Mouse (Mus musculus): ENCODE data around the gene Vps16. TPM values are rescaled to one million over a fixed set of nuclear protein-coding genes. Genes with fewer than 3 reads are reported as not detected.

Vps16 gene
- polyA plus RNA-seq, 1 experiment from 2014 or later = 83.2 TPM

GRCm38 (mm10) chr2:130469366-130469765, 45.2 kb downstream of the Vps16 start:
- H3K4me1 ChIP-seq (ENCODE audit: control insufficient read depth, insufficient read depth, low read length) = no peaks in the 10 kb centered on the region

GRCm38 (mm10) chr2:130469935-130470334, 45.8 kb downstream of the Vps16 start:
- Histone ChIP-seq H3K27me3 (ENCODE audit: control insufficient read depth, insufficient read depth, low read length) (no peaks in the 10 kb centered on the region), H3K27ac (ENCODE audit: low read length) (no peak overlapping the region), H3K36me3 (ENCODE audit: control insufficient read depth, insufficient read depth, low read length) (no peaks in the 10 kb centered on the region), H3K9me3 (replicated peaks; ENCODE audit: control insufficient read depth, low read length) (no peaks in the 10 kb centered on the region), H3K4me2 (ENCODE audit: low read depth, low read length) (no peak overlapping the region), H3K4me3 (replicated peaks; ENCODE audit: low read length) (no peak overlapping the region), H3K9ac (ENCODE audit: low read length) (no peak overlapping the region), H3K4me1 (ENCODE audit: control insufficient read depth, insufficient read depth, low read length) (0 out of 2 replicates have a peak, but pooled peaks cover under 1% of the 10 kb centered on the region)
- no peak for ATAC-seq (ENCODE audit: insufficient read depth, low FRiP score)
- 81% methylated on average over 2 of the region's 2 CpGs for WGBS

More at GRCm38 (mm10) chr2:130469366-130469765, 45.2 kb downstream of the Vps16 start:
- Histone ChIP-seq H3K4me3 (replicated peaks; ENCODE audit: low read length) (no peak overlapping the region), H3K27ac (ENCODE audit: low read length) (no peak overlapping the region), H3K36me3 (ENCODE audit: control insufficient read depth, insufficient read depth, low read length) (no peaks in the 10 kb centered on the region), H3K9me3 (replicated peaks; ENCODE audit: control insufficient read depth, low read length) (no peaks in the 10 kb centered on the region), H3K9ac (ENCODE audit: low read length) (no peak overlapping the region), H3K4me2 (ENCODE audit: low read depth, low read length) (no peak overlapping the region), H3K27me3 (ENCODE audit: control insufficient read depth, insufficient read depth, low read length) (no peaks in the 10 kb centered on the region)
- no peak for ATAC-seq (ENCODE audit: insufficient read depth, low FRiP score)
- WGBS = 58% methylated on average over 4 of the region's 4 CpGs

DNA sequence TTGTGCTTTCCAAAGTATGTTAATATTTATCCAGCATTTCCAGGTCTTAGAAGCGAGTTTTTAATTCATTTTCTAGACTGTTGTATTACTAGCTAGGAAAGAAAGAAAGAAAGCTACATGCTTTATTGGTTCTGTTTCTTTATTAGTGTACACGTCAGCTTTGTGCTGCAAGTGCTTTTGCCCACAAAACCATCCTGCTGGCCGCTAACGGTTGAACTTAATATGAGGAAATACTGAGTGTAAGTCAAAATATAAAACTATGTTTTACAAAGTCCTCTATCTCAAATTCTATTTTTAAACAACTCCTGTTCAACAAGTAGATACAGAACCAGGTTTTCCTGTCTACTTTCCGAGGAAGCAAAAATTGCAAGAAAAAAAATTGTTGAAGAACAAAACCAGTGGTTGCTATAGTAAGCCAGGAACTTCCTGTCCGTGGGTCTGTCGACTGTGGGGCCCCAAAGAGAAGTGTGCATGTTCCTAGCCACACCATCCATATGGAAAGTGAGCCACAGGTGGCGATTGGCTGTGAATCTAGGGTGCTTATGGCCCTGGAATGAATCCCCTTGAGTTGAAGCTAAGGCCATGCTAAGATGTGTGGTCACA, 48.9 kb downstream of the Vps16 start:
- Histone ChIP-seq H3K27ac (ENCODE audit: low read length) (no peak overlapping the region; the same call in 1 of the 2 replicates), H3K4me2 (ENCODE audit: low read depth, low read length) (no peak overlapping the region), H3K4me1 (ENCODE audit: control insufficient read depth, insufficient read depth, low read length) (0 out of 2 replicates have a peak, but pooled peaks cover 2% of the 10 kb centered on the region), H3K27me3 (ENCODE audit: control insufficient read depth, insufficient read depth, low read length) (no peaks in the 10 kb centered on the region), H3K36me3 (ENCODE audit: control insufficient read depth, insufficient read depth, low read length) (no peaks in the 10 kb centered on the region), H3K9me3 (replicated peaks; ENCODE audit: control insufficient read depth, low read length) (0 out of 2 replicates have a peak, but pooled peaks cover under 1% of the 10 kb centered on the region), H3K9ac (ENCODE audit: low read length) (no peak overlapping the region), H3K4me3 (replicated peaks; ENCODE audit: low read length) (no peak overlapping the region)
- ATAC-seq (ENCODE audit: insufficient read depth, low FRiP score) = no peak
- WGBS = 59% methylated on average over 8 of the region's 8 CpGs

DNA sequence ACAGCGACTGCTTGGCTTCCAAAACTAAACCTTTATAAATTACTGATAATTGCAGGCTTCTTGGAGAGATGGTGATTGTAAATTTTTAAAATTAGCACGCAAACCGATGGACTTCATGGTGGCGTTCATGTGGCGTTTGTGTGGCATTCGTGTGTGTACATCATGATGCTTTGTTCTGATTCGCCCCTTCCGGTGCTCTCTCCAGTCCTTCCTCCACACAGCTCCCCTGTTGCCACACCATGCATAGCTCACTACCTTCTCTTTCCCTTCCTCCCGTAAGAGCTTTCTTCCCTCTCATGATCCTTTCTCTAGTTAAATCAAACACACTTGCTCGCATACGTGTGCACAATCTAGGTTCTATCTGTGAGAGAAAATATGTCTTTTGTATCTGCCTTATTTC, 51.6 kb downstream of the Vps16 start:
- Histone ChIP-seq H3K9me3 (replicated peaks; ENCODE audit: control insufficient read depth, low read length) (0 out of 2 replicates have a peak, but pooled peaks cover 10% of the 10 kb centered on the region), H3K4me2 (ENCODE audit: low read depth, low read length) (no peak overlapping the region), H3K4me1 (ENCODE audit: control insufficient read depth, insufficient read depth, low read length) (0 out of 2 replicates have a peak, but pooled peaks cover 2% of the 10 kb centered on the region), H3K27me3 (ENCODE audit: control insufficient read depth, insufficient read depth, low read length) (no peaks in the 10 kb centered on the region), H3K4me3 (replicated peaks; ENCODE audit: low read length) (no peak overlapping the region), H3K36me3 (ENCODE audit: control insufficient read depth, insufficient read depth, low read length) (no peaks in the 10 kb centered on the region), H3K9ac (ENCODE audit: low read length) (no peak overlapping the region), H3K27ac (ENCODE audit: low read length) (no peak overlapping the region)
- WGBS = 94% methylated on average over 11 of the region's 11 CpGs
- ATAC-seq (ENCODE audit: insufficient read depth, low FRiP score) = no peak

- H3K4me1 ChIP-seq (ENCODE audit: control insufficient read depth, insufficient read depth, low read length) = 0 out of 2 replicates have a peak, but pooled peaks cover 2% of the 10 kb centered on the region
- no peaks in the 10 kb centered on the region for H3K36me3 ChIP-seq (ENCODE audit: control insufficient read depth, insufficient read depth, low read length)
- H3K27ac ChIP-seq (ENCODE audit: low read length) = no peak overlapping the region
- no peaks in the 10 kb centered on the region for H3K27me3 ChIP-seq (ENCODE audit: control insufficient read depth, insufficient read depth, low read length)
- H3K4me2 ChIP-seq (ENCODE audit: low read depth, low read length) = no peak overlapping the region
- ATAC-seq (ENCODE audit: insufficient read depth, low FRiP score) = no peak
- WGBS = 75% methylated on average over 6 of the region's 6 CpGs
- H3K4me3 ChIP-seq (replicated peaks; ENCODE audit: low read length) = no peak overlapping the region
- no peak overlapping the region for H3K9ac ChIP-seq (ENCODE audit: low read length)
- 0 out of 2 replicates have a peak, but pooled peaks cover 10% of the 10 kb centered on the region for H3K9me3 ChIP-seq (replicated peaks; ENCODE audit: control insufficient read depth, low read length)
Measured at GRCm38 (mm10) chr2:130476666-130477297, 52.6 kb downstream of the Vps16 start.

DNA sequence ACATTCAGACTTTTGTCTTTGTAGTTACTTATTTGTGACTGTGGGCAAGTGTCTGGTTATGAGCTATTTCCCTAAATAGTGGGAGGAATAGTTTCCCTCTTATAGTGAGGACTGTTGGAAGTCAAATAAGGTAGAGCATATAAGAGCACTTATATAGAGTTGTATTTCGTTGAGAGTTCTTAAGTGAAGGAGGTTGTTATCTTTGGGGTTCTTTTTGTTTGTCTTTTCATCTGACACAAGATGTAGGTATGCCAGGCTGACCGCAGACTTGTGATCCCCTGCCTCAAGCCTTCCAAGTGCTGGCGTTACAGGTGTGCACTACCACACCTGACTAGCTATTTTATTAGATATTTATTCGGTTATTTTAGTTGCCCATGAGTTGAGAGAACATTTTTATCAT, 58.0 kb downstream of the Vps16 start:
- 76% methylated on average over 4 of the region's 4 CpGs for WGBS
- Histone ChIP-seq H3K36me3 (ENCODE audit: control insufficient read depth, insufficient read depth, low read length) (no peaks in the 10 kb centered on the region), H3K4me1 (ENCODE audit: control insufficient read depth, insufficient read depth, low read length) (no peaks in the 10 kb centered on the region), H3K9me3 (replicated peaks; ENCODE audit: control insufficient read depth, low read length) (0 out of 2 replicates have a peak, but pooled peaks cover 10% of the 10 kb centered on the region), H3K4me2 (ENCODE audit: low read depth, low read length) (no peak overlapping the region), H3K9ac (ENCODE audit: low read length) (no peak overlapping the region), H3K4me3 (replicated peaks; ENCODE audit: low read length) (no peak overlapping the region), H3K27me3 (ENCODE audit: control insufficient read depth, insufficient read depth, low read length) (no peaks in the 10 kb centered on the region), H3K27ac (ENCODE audit: low read length) (no peak overlapping the region)
- ATAC-seq (ENCODE audit: insufficient read depth, low FRiP score) = no peak

- Histone ChIP-seq H3K27me3 (ENCODE audit: control insufficient read depth, insufficient read depth, low read length) (no peaks in the 10 kb centered on the region), H3K4me3 (replicated peaks; ENCODE audit: low read length) (no peak overlapping the region), H3K4me1 (ENCODE audit: control insufficient read depth, insufficient read depth, low read length) (no peaks in the 10 kb centered on the region), H3K36me3 (ENCODE audit: control insufficient read depth, insufficient read depth, low read length) (no peaks in the 10 kb centered on the region), H3K9ac (ENCODE audit: low read length) (no peak overlapping the region), H3K27ac (ENCODE audit: low read length) (no peak overlapping the region), H3K4me2 (ENCODE audit: low read depth, low read length) (no peak overlapping the region), H3K9me3 (replicated peaks; ENCODE audit: control insufficient read depth, low read length) (0 out of 2 replicates have a peak, but pooled peaks cover 10% of the 10 kb centered on the region)
- ATAC-seq (ENCODE audit: insufficient read depth, low FRiP score) = no peak
- WGBS = 83% methylated on average over 3 of the region's 3 CpGs
Measured at GRCm38 (mm10) chr2:130482700-130483099, 58.6 kb downstream of the Vps16 start.

- no peak overlapping the region for H3K27ac ChIP-seq (ENCODE audit: low read length)
- 0 out of 2 replicates have a peak, but pooled peaks cover 3% of the 10 kb centered on the region for H3K9me3 ChIP-seq (replicated peaks; ENCODE audit: control insufficient read depth, low read length)
- H3K36me3 ChIP-seq (ENCODE audit: control insufficient read depth, insufficient read depth, low read length) = no peaks in the 10 kb centered on the region
- H3K27me3 ChIP-seq (ENCODE audit: control insufficient read depth, insufficient read depth, low read length) = no peaks in the 10 kb centered on the region
- 88% methylated on average over 1 of the region's 1 CpGs for WGBS
- no peak overlapping the region for H3K4me3 ChIP-seq (replicated peaks; ENCODE audit: low read length)
- no peak for ATAC-seq (ENCODE audit: insufficient read depth, low FRiP score)
- H3K9ac ChIP-seq (ENCODE audit: low read length) = no peak overlapping the region
- no peak overlapping the region for H3K4me2 ChIP-seq (ENCODE audit: low read depth, low read length)
- no peaks in the 10 kb centered on the region for H3K4me1 ChIP-seq (ENCODE audit: control insufficient read depth, insufficient read depth, low read length)
Measured at GRCm38 (mm10) chr2:130484206-130484605, 60.1 kb downstream of the Vps16 start.

DNA sequence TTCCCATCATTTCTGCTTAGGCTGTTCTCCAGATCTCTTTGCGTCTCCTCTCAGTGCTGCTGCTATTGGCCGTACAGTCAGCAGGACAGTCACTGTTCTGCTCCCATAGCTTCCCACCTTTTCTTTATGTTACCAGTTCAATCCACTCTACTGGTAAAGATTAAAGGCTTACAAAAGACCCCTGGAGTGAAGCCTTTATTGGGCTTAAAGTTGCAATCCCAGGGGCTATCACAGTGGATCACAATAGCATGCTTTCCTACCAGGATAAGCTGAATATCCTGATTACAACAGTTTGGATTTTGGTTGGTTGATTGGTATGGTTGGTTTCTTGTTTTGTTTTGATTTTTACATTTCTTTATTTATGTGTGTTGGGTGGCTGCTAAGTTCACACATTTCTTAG, 63.9 kb downstream of the Vps16 start:
- ATAC-seq (ENCODE audit: insufficient read depth, low FRiP score) = no peak
- H3K36me3 ChIP-seq (ENCODE audit: control insufficient read depth, insufficient read depth, low read length) = no peaks in the 10 kb centered on the region; the same call in 1 of the 2 replicates
- H3K9me3 ChIP-seq (replicated peaks; ENCODE audit: control insufficient read depth, low read length) = no peaks in the 10 kb centered on the region

More for the DNA sequence above, 63.9 kb downstream of the Vps16 start:
- 93% methylated on average over 2 of the region's 2 CpGs for WGBS
- Histone ChIP-seq H3K27me3 (ENCODE audit: control insufficient read depth, insufficient read depth, low read length) (no peaks in the 10 kb centered on the region), H3K4me2 (ENCODE audit: low read depth, low read length) (no peak overlapping the region), H3K4me1 (ENCODE audit: control insufficient read depth, insufficient read depth, low read length) (0 out of 2 replicates have a peak, but pooled peaks cover 2% of the 10 kb centered on the region), H3K4me3 (replicated peaks; ENCODE audit: low read length) (no peak overlapping the region), H3K9ac (ENCODE audit: low read length) (no peak overlapping the region), H3K27ac (ENCODE audit: low read length) (no peak overlapping the region)

Measured in stomach, embryonic 16.5 days (tissue).